Mouse (Mus musculus) cerebral cortex, adult 2 months (tissue): ENCODE results near the gene Fastkd2.

Source experiments
- WGBS: fragments of 180-500 bp; shearing (Covaris S2); methylation state at CpG from one replicate; pipeline ENCODE4 v1.1.7; 2018; 5-methylcytosine and 5-hydroxymethylcytosine counted together

Gene Fastkd2

DNA sequence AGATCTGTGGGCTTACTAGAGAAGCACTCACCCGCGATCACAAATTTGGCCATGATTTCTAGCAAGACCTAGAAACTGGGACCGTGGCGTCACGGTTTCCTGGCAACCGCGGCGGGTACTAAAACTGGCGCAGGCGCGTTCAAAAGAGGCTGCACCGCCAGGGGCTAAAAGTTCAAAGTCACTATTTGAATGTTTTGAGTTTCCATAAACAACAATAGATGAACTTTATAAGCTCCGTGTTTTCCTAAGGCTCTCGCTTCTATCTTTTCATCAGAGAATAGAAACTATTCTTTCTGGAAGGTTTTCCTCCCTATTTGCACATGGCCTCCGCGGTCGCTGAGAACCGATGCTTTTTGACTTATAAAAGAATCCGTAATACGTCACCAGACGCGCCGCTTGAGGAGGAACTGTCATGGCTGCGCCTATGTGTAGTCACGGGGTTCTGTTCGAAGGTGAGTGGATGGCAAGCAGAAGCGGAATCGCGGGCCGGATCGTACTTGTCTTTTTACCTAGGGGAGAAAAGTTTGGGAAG lies at the start of gene Fastkd2, which contains the start of gene Mdh1b:
TSS of gene Fastkd2 (plus strand) at position 375 of the 532 bp plus-strand sequence.
TSS of gene Mdh1b (minus strand) at position 79 of the 532 bp plus-strand sequence.
- WGBS: under 1% methylated on average over 31 of the region's 31 CpGs

- WGBS: 87% methylated on average over 4 of the region's 4 CpGs
Measured at GRCm38 (mm10) chr1:63686827-63687226, 43.6 kb upstream of the Fastkd2 start, which contains the start of gene Dytn. Gene Dytn, minus strand, starts transcription at chr1:63686927.

DNA sequence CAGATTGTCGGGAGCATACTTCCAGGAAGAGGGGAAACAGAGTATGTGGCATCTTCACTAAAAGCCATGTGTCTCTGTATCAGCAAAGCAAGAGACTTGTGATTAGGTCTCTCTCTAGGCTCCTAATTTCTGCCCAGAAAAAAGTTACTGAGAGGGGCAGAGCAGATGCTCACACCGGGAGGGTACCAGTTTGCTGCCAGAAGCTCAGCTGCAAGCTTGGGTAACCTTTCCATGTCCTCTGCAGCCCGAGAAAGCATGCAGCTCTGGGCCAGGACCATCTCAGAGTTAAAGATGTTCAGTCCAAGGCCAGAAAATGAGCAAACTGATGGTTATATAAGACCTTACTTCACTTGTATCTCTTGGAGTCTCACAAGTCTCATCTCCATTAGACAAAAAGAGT lies 33.6 kb upstream of the Fastkd2 start:
- 72% methylated on average over 3 of the region's 3 CpGs for WGBS

DNA sequence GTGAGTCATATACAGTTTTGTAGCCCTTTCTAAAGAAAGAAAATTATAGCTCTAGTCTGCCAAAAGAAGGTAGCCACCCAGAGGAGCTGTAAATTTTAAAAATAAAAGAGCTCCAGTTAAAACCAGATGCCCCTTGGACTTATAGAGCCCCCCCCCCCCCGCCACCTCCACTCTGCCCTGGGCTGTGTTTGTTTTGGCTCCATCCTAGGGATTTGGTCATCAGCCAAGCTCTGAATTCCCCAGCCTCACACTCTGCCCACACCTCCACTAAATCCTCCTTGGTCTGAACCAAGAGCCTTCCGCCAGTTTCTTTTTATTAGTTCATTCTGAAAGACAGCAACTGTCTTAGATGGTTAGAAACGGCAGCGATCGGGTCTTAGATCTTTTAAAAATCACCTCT lies 24.7 kb upstream of the Fastkd2 start:
- WGBS: 46% methylated on average over 5 of the region's 5 CpGs

DNA sequence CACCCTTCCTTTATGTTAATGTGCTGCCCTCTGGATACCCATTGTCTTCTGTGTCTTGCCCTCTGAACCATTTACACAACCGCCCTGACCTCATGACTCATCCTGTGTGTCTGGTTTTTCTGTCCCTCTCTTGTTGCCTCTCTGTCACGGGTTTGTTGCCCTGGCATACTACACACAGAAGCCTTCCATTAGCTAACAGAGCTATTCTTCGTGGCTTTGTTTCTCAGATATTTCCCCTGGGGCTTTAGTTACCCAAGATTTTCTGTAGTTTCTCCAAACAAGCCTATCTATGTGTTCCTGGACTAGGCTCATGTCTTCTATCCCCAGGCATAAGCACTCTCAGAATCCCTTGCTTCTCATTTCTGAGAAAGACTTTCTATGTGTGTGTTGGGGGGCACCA lies 21.5 kb upstream of the Fastkd2 start:
- 77% methylated on average over 3 of the region's 3 CpGs for WGBS

DNA sequence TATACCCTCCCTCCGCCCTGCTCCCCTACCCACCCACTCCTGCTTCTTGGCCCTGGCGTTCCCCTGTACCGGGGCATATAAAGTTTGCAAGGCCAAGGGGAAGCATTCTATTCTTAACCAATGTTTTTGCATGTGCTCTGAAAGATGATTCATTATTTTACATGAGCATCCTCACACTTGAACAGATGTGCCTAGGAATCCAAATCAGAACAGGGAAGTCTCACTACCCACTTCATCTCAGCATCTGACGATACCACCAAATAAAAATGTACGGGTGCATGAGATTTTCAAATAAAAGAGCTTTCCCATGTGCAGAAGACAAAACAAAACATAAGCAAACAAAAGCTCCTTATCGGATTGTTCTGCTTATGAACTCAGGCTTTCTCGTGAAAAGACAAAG lies 10.3 kb upstream of the Fastkd2 start:
- WGBS: 52% methylated on average over 7 of the region's 7 CpGs

GRCm38 (mm10) chr1:63729796-63730195 lies 618 bp upstream of the Fastkd2 start:
- 47% methylated on average over 8 of the region's 8 CpGs for WGBS

DNA sequence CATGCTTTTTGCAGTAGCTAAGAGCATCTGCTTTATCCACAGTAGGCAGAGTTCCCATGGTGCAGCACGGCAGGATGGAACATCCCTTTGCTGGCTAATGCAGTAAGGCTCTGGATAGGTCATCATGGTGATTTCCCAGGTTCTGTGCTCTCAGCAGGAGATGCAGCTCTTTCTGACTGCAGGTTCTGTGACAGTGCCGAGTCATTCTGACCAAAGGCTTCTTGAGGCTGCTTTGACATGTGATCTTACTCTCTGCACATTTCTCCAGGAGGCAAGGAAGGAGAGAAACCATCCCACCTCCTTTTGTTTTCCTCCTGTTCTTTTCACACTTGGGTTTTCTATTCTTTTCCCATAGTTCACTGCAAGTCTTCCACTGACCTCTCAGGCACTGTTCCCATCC lies 25.6 kb downstream of the Fastkd2 start:
- WGBS: 55% methylated on average over 2 of the region's 2 CpGs

GRCm38 (mm10) chr1:63763212-63763694 lies 32.8 kb downstream of the Fastkd2 start:
- 6% methylated on average over 3 of the region's 3 CpGs for WGBS

- WGBS: 21% methylated on average over 7 of the region's 7 CpGs
Measured at GRCm38 (mm10) chr1:63763881-63764386, 33.5 kb downstream of the Fastkd2 start.

GRCm38 (mm10) chr1:63764395-63764794 lies 34.0 kb downstream of the Fastkd2 start:
- 45% methylated on average over 7 of the region's 7 CpGs for WGBS

- 45% methylated on average over 8 of the region's 8 CpGs for WGBS
Measured at GRCm38 (mm10) chr1:63768112-63768511, 37.7 kb downstream of the Fastkd2 start.

GRCm38 (mm10) chr1:63769167-63769566 lies 38.8 kb downstream of the Fastkd2 start, which contains the start of gene 4933402D24Rik:
Gene 4933402D24Rik, minus strand, starts transcription at chr1:63769267.
- WGBS: 46% methylated on average over 5 of the region's 5 CpGs

DNA sequence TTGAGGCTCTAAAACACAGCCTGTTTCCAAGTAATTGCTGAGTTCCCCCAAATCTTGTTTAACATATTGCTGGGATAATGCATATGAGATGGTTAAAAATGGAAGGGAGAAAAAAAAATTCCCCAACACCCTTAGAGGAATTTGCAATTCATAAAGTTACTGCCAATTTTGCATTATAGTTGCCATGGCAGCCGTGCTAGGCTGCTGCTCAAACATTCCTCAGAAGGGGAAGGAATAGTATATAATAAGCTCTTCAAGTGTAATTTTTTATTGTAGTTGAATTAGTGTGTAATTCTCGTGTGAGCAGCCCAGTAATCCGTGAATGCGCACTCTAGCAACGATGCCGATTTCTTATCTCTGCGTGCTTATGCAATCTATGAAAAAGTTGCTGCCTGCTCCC lies 39.9 kb downstream of the Fastkd2 start:
- WGBS: 47% methylated on average over 7 of the region's 7 CpGs

DNA sequence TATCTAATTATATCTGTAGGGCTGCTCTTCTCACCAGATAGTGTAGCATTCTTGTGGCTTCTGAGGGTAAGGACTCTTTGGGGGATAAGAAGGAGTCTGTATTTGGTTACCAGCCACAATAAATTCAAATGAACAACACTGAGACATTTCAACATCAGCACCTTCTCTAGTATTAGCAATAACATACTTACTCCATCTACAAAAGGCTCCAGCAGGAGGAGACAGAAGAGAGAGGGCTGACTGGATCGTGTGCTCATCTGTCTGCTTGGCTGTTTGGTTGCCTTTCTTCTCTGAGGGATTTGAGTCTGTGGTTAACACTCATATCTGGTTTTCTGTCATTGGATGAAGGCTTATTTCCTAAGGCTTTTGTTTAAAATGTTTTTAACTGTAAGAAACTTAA lies 46.0 kb downstream of the Fastkd2 start:
- 41% methylated on average over 1 of the region's 1 CpGs for WGBS

- 62% methylated on average over 4 of the region's 4 CpGs for WGBS
Measured at GRCm38 (mm10) chr1:63776902-63777630, 46.7 kb downstream of the Fastkd2 start.
